Mouse (Mus musculus) heart, embryonic 12.5 days (tissue): Measurements from ENCODE around the gene Vmn1r219. TPM values are rescaled to one million over a fixed set of nuclear protein-coding genes. Genes with fewer than 3 reads are reported as not detected.
A peak's percentile ranks its signal among the peaks of the same experiment; 100 is the strongest.
"Not testable (repeated sequence)": the region's sequence is repeated elsewhere in the genome, so short reads cannot be mapped to it uniquely, and the experiment has no call there.

Source experiments
- ATAC-seq: fragments of 200-750 bp; cut with Nextera tagmentation; 2 replicates; pipeline ENCODE4 v1.8.0; 2017; ENCODE audit warnings: moderate TSS enrichment, moderate library complexity; ENCODE audit not compliant: insufficient number of reproducible peaks, low FRiP score
- H3K27ac ChIP-seq: fragments of 300-500 bp; sonication (generic); 2 replicates; pipeline ENCODE4 v1.5.1; 2016; ENCODE audit warnings: mild to moderate bottlenecking, moderate library complexity; ENCODE audit not compliant: poor library complexity, severe bottlenecking
- H3K27me3 ChIP-seq: fragments of 300-500 bp; sonication (generic); replicated peaks from 2 replicates; pipeline ENCODE4 v1.6.1; 2016; ENCODE audit warnings: mild to moderate bottlenecking, moderate library complexity
- H3K36me3 ChIP-seq: fragments of 300-500 bp; sonication (generic); 2 replicates; pipeline ENCODE4 v1.6.1; 2016; ENCODE audit warnings: mild to moderate bottlenecking, moderate library complexity
- H3K4me1 ChIP-seq: fragments of 300-500 bp; sonication (generic); replicated peaks from 2 replicates; pipeline ENCODE4 v1.6.1; 2016; ENCODE audit warnings: mild to moderate bottlenecking
- H3K4me2 ChIP-seq: fragments of 300-500 bp; sonication (generic); 2 replicates; pipeline ENCODE4 v1.6.1; 2016; ENCODE audit warnings: mild to moderate bottlenecking, moderate library complexity
- H3K4me3 ChIP-seq: fragments of 300-500 bp; sonication (generic); 2 replicates; pipeline ENCODE4 v1.5.1; 2016; ENCODE audit warnings: mild to moderate bottlenecking
- H3K9ac ChIP-seq: fragments of 300-500 bp; sonication (generic); 2 replicates; pipeline ENCODE4 v1.6.1; 2016; ENCODE audit warnings: mild to moderate bottlenecking, moderate library complexity
- H3K9me3 ChIP-seq: fragments of 300-500 bp; sonication (generic); replicated peaks from 2 replicates; pipeline ENCODE4 v1.6.1; 2016; ENCODE audit warnings: mild to moderate bottlenecking, moderate library complexity
- WGBS: fragments of 180-500 bp; shearing (Covaris S2); methylation state at CpG from one replicate; pipeline ENCODE4 v1.1.7; 2016; 5-methylcytosine and 5-hydroxymethylcytosine counted together
- polyA plus RNA-seq: library from polyadenylated mRNA; unstranded; fragments of >200 nt; fragmentation: Nextera tagmentation; extraction: Ambion mirVana; gene quantifications from 2 replicates; pipeline ENCODE4 v1.2.1, GENCODE M21; 2016

The Vmn1r219 gene
- polyA plus RNA-seq = not detected in 2 replicates

DNA sequence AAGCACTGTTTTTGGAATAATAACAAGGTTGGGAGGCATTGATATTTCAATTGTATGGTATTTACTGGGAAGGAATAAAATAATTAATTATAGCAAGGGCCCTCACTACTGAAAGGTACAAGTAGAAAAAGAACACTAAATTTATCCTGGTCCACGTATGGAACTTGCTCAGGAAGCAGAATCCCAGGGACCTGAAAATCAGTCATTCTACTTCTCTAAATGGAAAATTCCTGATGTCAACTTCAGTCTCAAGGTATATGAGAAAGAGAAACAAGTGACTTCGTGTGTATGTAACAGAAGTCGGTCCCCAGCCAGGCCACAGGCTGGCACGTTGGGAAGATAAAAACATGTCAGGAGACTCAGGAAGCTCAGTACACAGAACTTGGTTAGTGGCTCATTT lies at the start of gene Vmn1r219:
Vmn1r219 (plus strand) TSS at position 301 of the 400 bp plus-strand sequence.
- Histone ChIP-seq H3K36me3 (no peaks in the 10 kb centered on the region), H3K27me3 (no peaks in the 10 kb centered on the region), H3K9ac (no peak within 1 kb of the TSS), H3K4me1 (peaks cover 5% of the 10 kb centered on the region; the same call in 1 of the 2 replicates), H3K4me3 (no peak within 1 kb of the TSS), H3K4me2 (no peak within 1 kb of the TSS), H3K9me3 (no peaks in the 10 kb centered on the region), H3K27ac (no peak within 1 kb of the TSS)
- ATAC-seq = no peak
- WGBS = 61% methylated on average over 4 of the region's 4 CpGs

DNA sequence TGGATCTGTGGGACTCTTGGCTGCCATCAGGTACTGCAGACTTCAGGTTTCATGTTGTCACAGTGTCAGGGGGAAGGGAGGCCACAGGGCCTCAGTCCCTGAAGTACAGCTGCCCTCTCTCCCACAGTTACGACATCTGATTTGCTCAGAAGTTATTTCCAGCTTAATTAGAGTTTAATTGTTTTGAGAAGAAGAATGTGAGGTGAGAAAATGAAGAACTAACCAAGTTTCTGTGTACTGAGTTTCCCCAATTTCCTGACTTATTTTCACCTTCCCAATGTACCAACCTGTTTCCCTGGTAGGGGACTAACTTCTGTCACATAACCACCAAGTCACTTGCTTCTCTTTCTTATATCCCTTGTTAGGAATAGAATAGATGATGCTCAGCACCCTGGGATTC lies 41.0 kb upstream of the Vmn1r219 start, which contains the start of gene Vmn1r217:
Vmn1r217 (minus strand) TSS at position 101 of the 400 bp plus-strand sequence.
- ATAC-seq, H3K36me3 ChIP-seq, H3K27ac ChIP-seq, H3K27me3 ChIP-seq, H3K4me3 ChIP-seq, H3K9ac ChIP-seq, H3K4me1 ChIP-seq, H3K4me2 ChIP-seq, H3K9me3 ChIP-seq: not testable (repeated sequence)
- WGBS = 67% methylated on average over 1 of the region's 1 CpGs

- H3K4me2 ChIP-seq = no peak overlapping the region
- no peak for ATAC-seq
- H3K4me3 ChIP-seq = no peak overlapping the region
- H3K36me3 ChIP-seq = no peaks in the 10 kb centered on the region
- H3K9ac ChIP-seq = no peak overlapping the region
- H3K27ac ChIP-seq = no peak overlapping the region
- no peaks in the 10 kb centered on the region; the same call in 1 of the 2 replicates for H3K4me1 ChIP-seq
- H3K9me3 ChIP-seq = no peaks in the 10 kb centered on the region
- no peaks in the 10 kb centered on the region for H3K27me3 ChIP-seq
- WGBS = 77% methylated on average over 2 of the region's 2 CpGs
Observed at GRCm38 (mm10) chr13:23120611-23121010, 38.5 kb upstream of the Vmn1r219 start.

DNA sequence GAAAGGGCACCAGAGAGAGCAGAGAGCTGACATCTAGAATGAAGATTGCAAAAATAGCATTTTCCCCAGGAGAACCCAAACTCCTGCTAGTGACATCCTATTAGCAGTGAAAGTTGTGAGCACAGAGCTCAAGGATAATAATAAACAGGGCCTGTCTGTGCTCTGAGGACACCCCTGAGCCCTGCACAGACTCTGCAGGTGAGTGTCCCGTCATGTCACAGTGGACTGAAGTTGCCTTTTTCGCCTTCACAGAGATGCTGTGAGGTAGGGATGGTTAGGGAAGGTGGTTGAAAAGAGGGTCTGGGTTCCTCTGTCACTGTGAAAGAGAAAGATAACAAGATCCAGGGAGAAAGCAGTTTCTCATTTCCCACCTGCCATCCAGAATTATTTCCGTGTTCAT lies 26.0 kb upstream of the Vmn1r219 start, which contains the start of gene Vmn1r218:
Vmn1r218 (plus strand) TSS at position 57 of the 400 bp plus-strand sequence.
- H3K36me3 ChIP-seq = no peaks in the 10 kb centered on the region
- no peak within 1 kb of the TSS for H3K4me3 ChIP-seq
- H3K27ac ChIP-seq = no peak within 1 kb of the TSS
- WGBS = 61% methylated on average over 3 of the region's 3 CpGs
- ATAC-seq = no peak
- H3K4me1 ChIP-seq = no peaks in the 10 kb centered on the region
- H3K4me2 ChIP-seq = no peak within 1 kb of the TSS
- H3K9ac ChIP-seq = no peak within 1 kb of the TSS
- no peaks in the 10 kb centered on the region for H3K9me3 ChIP-seq
- H3K27me3 ChIP-seq = no peaks in the 10 kb centered on the region

- no peak for ATAC-seq
- no peak overlapping the region for H3K27ac ChIP-seq
- H3K9ac ChIP-seq = no peak overlapping the region
- no peaks in the 10 kb centered on the region for H3K9me3 ChIP-seq
- no peak overlapping the region for H3K4me2 ChIP-seq
- H3K36me3 ChIP-seq = no peaks in the 10 kb centered on the region
- no peaks in the 10 kb centered on the region for H3K4me1 ChIP-seq
- 61% methylated on average over 1 of the region's 1 CpGs for WGBS
- H3K4me3 ChIP-seq = no peak overlapping the region
- no peaks in the 10 kb centered on the region for H3K27me3 ChIP-seq
Observed at GRCm38 (mm10) chr13:23133501-23133900, 25.6 kb upstream of the Vmn1r219 start.

DNA sequence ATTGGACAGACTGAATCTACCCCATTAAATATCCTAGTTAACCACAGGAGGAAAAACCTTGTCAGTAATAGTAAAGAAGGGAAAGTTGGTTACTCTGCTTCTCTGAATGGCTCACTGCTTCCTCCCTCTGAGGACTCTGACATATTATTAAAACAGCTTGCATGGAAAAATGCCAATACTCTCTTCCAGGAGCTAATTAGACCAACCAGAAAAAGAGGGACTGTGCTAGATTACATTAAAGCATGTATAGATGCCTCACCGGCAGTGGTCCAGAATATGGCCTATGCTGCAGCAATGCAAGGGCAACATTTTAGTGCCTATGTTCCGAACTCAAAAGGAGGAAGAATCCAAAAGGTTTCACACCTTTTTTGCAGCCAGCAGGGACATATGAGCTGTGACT lies 20.2 kb upstream of the Vmn1r219 start:
- Histone ChIP-seq H3K4me1 (no peaks in the 10 kb centered on the region), H3K9me3 (no peaks in the 10 kb centered on the region), H3K27me3 (no peaks in the 10 kb centered on the region), H3K4me2 (no peak overlapping the region), H3K27ac (no peak overlapping the region), H3K36me3 (no peaks in the 10 kb centered on the region), H3K9ac (no peak overlapping the region), H3K4me3 (no peak overlapping the region)
- no peak for ATAC-seq
- WGBS = 85% methylated on average over 2 of the region's 2 CpGs

DNA sequence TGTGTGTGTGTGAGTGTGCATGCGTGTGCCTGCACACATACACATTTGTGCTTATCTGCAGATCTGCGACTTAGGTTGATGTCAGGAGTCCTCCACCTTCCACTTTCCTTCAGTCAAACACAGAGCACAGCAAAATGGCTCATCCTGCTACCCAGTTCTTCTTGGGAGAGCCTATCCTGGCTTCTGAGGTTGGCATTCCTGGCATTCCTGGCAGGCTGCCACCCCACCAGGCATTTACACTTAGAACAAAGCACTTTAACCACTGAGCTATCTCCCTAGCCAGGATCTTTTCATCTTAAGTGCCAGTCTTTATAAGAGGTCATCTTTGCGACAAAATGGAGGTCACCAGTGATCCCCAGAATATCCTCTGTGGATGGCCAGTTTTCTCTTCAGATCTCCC lies 1.3 kb upstream of the Vmn1r219 start:
- Histone ChIP-seq H3K9ac (no peak overlapping the region), H3K9me3 (no peaks in the 10 kb centered on the region), H3K4me1 (peaks cover 5% of the 10 kb centered on the region; the same call in 1 of the 2 replicates), H3K27me3 (no peaks in the 10 kb centered on the region), H3K4me3 (no peak overlapping the region), H3K4me2 (no peak overlapping the region), H3K36me3 (no peaks in the 10 kb centered on the region), H3K27ac (no peak overlapping the region)
- WGBS = 64% methylated on average over 3 of the region's 3 CpGs
- ATAC-seq = 0 out of 2 replicates have a peak, but pooled peaks have one; percentile 33

GRCm38 (mm10) chr13:23166471-23166870 lies 7.4 kb downstream of the Vmn1r219 start:
- H3K4me3 ChIP-seq, H3K36me3 ChIP-seq, H3K27me3 ChIP-seq, H3K27ac ChIP-seq, ATAC-seq, H3K9ac ChIP-seq, H3K4me2 ChIP-seq, H3K4me1 ChIP-seq, H3K9me3 ChIP-seq: not testable (repeated sequence)
- 83% methylated on average over 4 of the region's 4 CpGs for WGBS

DNA sequence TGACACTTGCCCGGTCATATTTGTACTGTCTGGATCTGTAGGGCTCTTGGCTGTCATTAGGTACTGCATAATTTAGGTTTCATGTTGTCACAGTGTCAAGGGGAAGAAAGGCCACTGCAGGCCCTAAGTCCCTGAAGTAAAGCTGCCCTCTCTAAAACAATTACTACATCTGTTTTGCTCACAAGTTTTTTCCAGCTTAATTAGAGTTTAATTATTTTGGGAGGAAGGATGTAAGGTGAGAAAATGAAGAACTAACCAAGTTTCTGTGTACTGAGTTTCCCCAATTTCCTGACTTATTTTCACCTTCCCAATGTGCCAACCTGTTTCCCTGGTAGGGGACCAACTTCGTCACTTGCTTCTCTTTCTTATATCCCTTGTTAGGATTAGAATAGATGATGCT lies 28.8 kb downstream of the Vmn1r219 start, which contains the start of gene Vmn1r220:
Vmn1r220 (minus strand) TSS at position 101 of the 400 bp plus-strand sequence.
- Histone ChIP-seq H3K4me1 (no peaks in the 10 kb centered on the region), H3K9me3 (no peaks in the 10 kb centered on the region), H3K36me3 (no peaks in the 10 kb centered on the region), H3K27ac (no peak within 1 kb of the TSS), H3K4me2 (no peak within 1 kb of the TSS), H3K9ac (no peak within 1 kb of the TSS), H3K4me3 (no peak within 1 kb of the TSS), H3K27me3 (no peaks in the 10 kb centered on the region)
- WGBS = 77% methylated on average over 2 of the region's 2 CpGs
- ATAC-seq = no peak

GRCm38 (mm10) chr13:23203885-23204284 lies 44.8 kb downstream of the Vmn1r219 start:
- H3K4me2 ChIP-seq, H3K9me3 ChIP-seq, H3K27me3 ChIP-seq, ATAC-seq, H3K4me3 ChIP-seq, H3K9ac ChIP-seq, H3K36me3 ChIP-seq, H3K4me1 ChIP-seq, H3K27ac ChIP-seq: not testable (repeated sequence)
- 78% methylated on average over 1 of the region's 1 CpGs for WGBS

- not testable (repeated sequence) for H3K36me3 ChIP-seq, H3K4me2 ChIP-seq, H3K27me3 ChIP-seq, ATAC-seq, H3K4me1 ChIP-seq, H3K27ac ChIP-seq, H3K4me3 ChIP-seq, H3K9me3 ChIP-seq, H3K9ac ChIP-seq
- 74% methylated on average over 2 of the region's 2 CpGs for WGBS
Observed at GRCm38 (mm10) chr13:23213827-23214226, 54.7 kb downstream of the Vmn1r219 start, which contains the start of gene Vmn1r221. TSS of gene Vmn1r221 (plus strand) at chr13:23214127.
